Mouse (Mus musculus) liver, postnatal 0 days (tissue): Measurements from ENCODE around the gene Rufy1. TPM values are rescaled to one million over a fixed set of nuclear protein-coding genes. Genes with fewer than 3 reads are reported as not detected.

Experiments used
- ATAC-seq: fragments of 200-750 bp; cut with Nextera tagmentation; 2 replicates; pipeline ENCODE4 v1.8.0; 2017; ENCODE audit warnings: mild to moderate bottlenecking, moderate library complexity
- DNase-seq: peaks from one replicate; pipeline ENCODE4 v3.0.0-alpha.2; 2016
- H3K27ac ChIP-seq: fragments of 300-500 bp; sonication (generic); 2 replicates; pipeline ENCODE4 v1.5.1; 2014; ENCODE audit warnings: antibody characterized with exemption, moderate library complexity, mild to moderate bottlenecking, low read depth
- H3K27me3 ChIP-seq: fragments of 300-500 bp; sonication (generic); 2 replicates; pipeline ENCODE4 v1.6.1; 2014; ENCODE audit warnings: low read length, control low read depth, mixed read lengths; ENCODE audit not compliant: insufficient read depth
- H3K36me3 ChIP-seq: fragments of 300-500 bp; sonication (generic); replicated peaks from 2 replicates; pipeline ENCODE4 v1.6.1; 2014; ENCODE audit warnings: mild to moderate bottlenecking, control low read depth, low read length, moderate library complexity, mixed read lengths; ENCODE audit not compliant: insufficient read depth
- H3K4me1 ChIP-seq: fragments of 300-500 bp; sonication (generic); 2 replicates; pipeline ENCODE4 v1.6.1; 2014; ENCODE audit warnings: antibody characterized with exemption, mild to moderate bottlenecking, control low read depth; ENCODE audit not compliant: insufficient read depth
- H3K4me2 ChIP-seq: fragments of 300-500 bp; sonication (generic); 2 replicates; pipeline ENCODE4 v1.6.1; 2014; ENCODE audit warnings: low read depth, mild to moderate bottlenecking, low read length, moderate library complexity, mixed read lengths
- H3K4me3 ChIP-seq: fragments of 300-500 bp; sonication (generic); 2 replicates; pipeline ENCODE4 v1.5.1; 2014; ENCODE audit warnings: low read depth, low read length
- H3K9ac ChIP-seq: fragments of 300-500 bp; sonication (generic); replicated peaks from 2 replicates; pipeline ENCODE4 v1.6.1; 2014; ENCODE audit warnings: mild to moderate bottlenecking, moderate library complexity
- H3K9me3 ChIP-seq: fragments of 300-500 bp; sonication (generic); 2 replicates; pipeline ENCODE4 v1.6.1; 2016; ENCODE audit warnings: mild to moderate bottlenecking, control low read depth, low read length, mixed read lengths
- CTCF ChIP-seq: sonication (generic); IDR thresholded peaks from 2 replicates; pipeline ENCODE4 v1.5.1; 2016; ENCODE audit warnings: antibody characterized with exemption, low read depth
- EP300 ChIP-seq: IDR thresholded peaks from 2 replicates; pipeline ENCODE4 v1.6.1; 2016; ENCODE audit warnings: antibody characterized with exemption, low read depth, mild to moderate bottlenecking
- WGBS: fragments of 180-500 bp; shearing (Covaris S2); extraction: QIAGEN DNeasy Blood & Tissue Kit; methylation state at CpG from one replicate; pipeline ENCODE4 v1.1.7; 2014; ENCODE audit not compliant: insufficient replicate concordance; 5-methylcytosine and 5-hydroxymethylcytosine counted together
- polyA plus RNA-seq: library from polyadenylated mRNA; unstranded; fragments of >200 nt; fragmentation: Nextera tagmentation; extraction: Ambion mirVana; gene quantifications from 2 replicates; pipeline ENCODE4 v1.2.1, GENCODE M21; 2015

Rufy1 gene
- polyA plus RNA-seq, 1 experiment from 2014 or later = 7.9 TPM

GRCm38 (mm10) chr11:50388217-50388929, 42.6 kb downstream of the Rufy1 start:
- no peaks in the 10 kb centered on the region for H3K9me3 ChIP-seq
- no peak overlapping the region for H3K4me2 ChIP-seq
- no peak for DNase-seq
- H3K4me1 ChIP-seq = no peaks in the 10 kb centered on the region
- ATAC-seq = no peak
- no peaks in the 10 kb centered on the region for H3K27me3 ChIP-seq
- WGBS = 83% methylated on average over 3 of the region's 3 CpGs
- H3K4me3 ChIP-seq = no peak overlapping the region
- H3K9ac ChIP-seq = no peak overlapping the region
- no peak for TF ChIP-seq CTCF
- TF ChIP-seq EP300 = no peak
- H3K36me3 ChIP-seq = peaks cover 56% of the 10 kb centered on the region
- no peak overlapping the region for H3K27ac ChIP-seq

GRCm38 (mm10) chr11:50387697-50388096, 43.2 kb downstream of the Rufy1 start:
- no peak overlapping the region for H3K4me3 ChIP-seq
- no peak overlapping the region for H3K4me2 ChIP-seq
- no peak overlapping the region for H3K27ac ChIP-seq
- no peaks in the 10 kb centered on the region for H3K27me3 ChIP-seq
- H3K4me1 ChIP-seq = no peaks in the 10 kb centered on the region
- H3K9ac ChIP-seq = no peak overlapping the region
- ATAC-seq (no peak), DNase-seq (no peak)
- peaks cover 59% of the 10 kb centered on the region for H3K36me3 ChIP-seq
- WGBS = 77% methylated on average over 4 of the region's 4 CpGs
- TF ChIP-seq EP300 (no peak), CTCF (no peak)
- no peaks in the 10 kb centered on the region for H3K9me3 ChIP-seq

- no peak overlapping the region for H3K4me3 ChIP-seq
- no peak overlapping the region for H3K27ac ChIP-seq
- H3K9me3 ChIP-seq = no peaks in the 10 kb centered on the region
- DNase-seq (no peak), ATAC-seq (no peak)
- H3K9ac ChIP-seq = no peak overlapping the region
- 87% methylated on average over 3 of the region's 3 CpGs for WGBS
- no peak overlapping the region for H3K4me2 ChIP-seq
- TF ChIP-seq CTCF = no peak
- no peak for TF ChIP-seq EP300
- peaks cover 64% of the 10 kb centered on the region for H3K36me3 ChIP-seq
- H3K4me1 ChIP-seq = no peaks in the 10 kb centered on the region
- no peaks in the 10 kb centered on the region for H3K27me3 ChIP-seq
Measured at GRCm38 (mm10) chr11:50387167-50387679, 43.7 kb downstream of the Rufy1 start.

GRCm38 (mm10) chr11:50381311-50381710, 49.6 kb downstream of the Rufy1 start:
- Histone ChIP-seq H3K4me3 (no peak overlapping the region), H3K27ac (no peak overlapping the region), H3K4me2 (peak overlapping the region; percentile 55), H3K9ac (no peak overlapping the region), H3K4me1 (peaks cover 16% of the 10 kb centered on the region), H3K36me3 (peaks cover 50% of the 10 kb centered on the region), H3K27me3 (no peaks in the 10 kb centered on the region), H3K9me3 (no peaks in the 10 kb centered on the region)
- ATAC-seq = no peak
- TF ChIP-seq EP300 (no peak), CTCF (no peak)
- 44% methylated on average over 4 of the region's 4 CpGs for whole genome bisulfite sequencing
- DNase-seq = no peak

- TF ChIP-seq EP300 (no peak), CTCF (no peak)
- DNase-seq (no peak), ATAC-seq (no peak)
- peaks cover 35% of the 10 kb centered on the region for H3K36me3 ChIP-seq
- peaks cover 19% of the 10 kb centered on the region for H3K4me1 ChIP-seq
- no peaks in the 10 kb centered on the region for H3K27me3 ChIP-seq
- no peaks in the 10 kb centered on the region for H3K9me3 ChIP-seq
- peak overlapping the region; percentile 72 for H3K4me3 ChIP-seq
- H3K27ac ChIP-seq = peak overlapping the region; percentile 100; the same call in 1 of the 2 replicates
- peak overlapping the region; percentile 95 for H3K4me2 ChIP-seq
- peak overlapping the region; percentile 86 for H3K9ac ChIP-seq
- WGBS = 48% methylated on average over 12 of the region's 12 CpGs
Measured at GRCm38 (mm10) chr11:50379023-50379752, 51.7 kb downstream of the Rufy1 start.

- DNase-seq (peak; percentile 94), ATAC-seq (peak; percentile 73)
- under 1% methylated on average over 60 of the region's 71 CpGs for WGBS
- Histone ChIP-seq H3K9me3 (no peaks in the 10 kb centered on the region), H3K36me3 (peaks cover 29% of the 10 kb centered on the region), H3K27me3 (no peaks in the 10 kb centered on the region), H3K9ac (peak overlapping the region; percentile 86), H3K4me3 (peak overlapping the region; percentile 72), H3K4me2 (peak overlapping the region; percentile 95), H3K27ac (peak overlapping the region; percentile 100), H3K4me1 (peaks cover 19% of the 10 kb centered on the region)
- TF ChIP-seq EP300 (no peak), CTCF (peak; percentile 71)
Measured at GRCm38 (mm10) chr11:50377892-50378684, 52.8 kb downstream of the Rufy1 start.
